Mouse (Mus musculus): ENCODE results near the gene Hspa4.

DNA sequence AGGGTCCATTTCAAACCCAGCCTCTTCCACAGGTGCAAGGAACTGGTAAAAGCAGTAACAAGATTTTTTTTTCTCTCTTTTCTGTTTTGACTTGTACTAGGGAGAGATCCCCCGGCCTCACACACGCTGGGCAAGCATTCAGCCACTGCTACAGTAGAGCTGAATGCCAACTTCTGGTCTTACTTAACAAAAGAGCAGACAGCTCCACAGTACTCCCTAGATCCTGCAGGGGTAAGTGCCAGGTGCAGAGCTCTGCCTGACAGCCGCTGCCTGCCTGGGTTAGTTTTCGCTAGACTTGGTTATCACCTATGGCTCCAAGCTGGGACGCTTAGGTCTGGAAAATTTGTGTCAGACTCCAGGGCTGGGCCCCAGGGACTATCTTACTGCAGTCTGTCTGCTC lies 50.6 kb downstream of the Hspa4 start:
- no peak for TF ChIP-seq GATA1 (IDR thresholded peaks at IDR 0.05; ENCODE audit: borderline replicate concordance, low read length)
- no peak for TF ChIP-seq FLI1 (IDR thresholded peaks at IDR 0.05; ENCODE audit: low read length)

Data from megakaryocyte, embryonic 14.5 days (primary cell).